Mouse (Mus musculus) cerebellum, adult 2 months (tissue): ENCODE results near the gene Ptx4.

ENCODE experiments used
- CTCF ChIP-seq: fragments of 200-500 bp; IDR thresholded peaks from 2 replicates; pipeline ENCODE4 v1.5.1; 2011; ENCODE audit warnings: low read depth, mild to moderate bottlenecking, control low read depth, low read length, moderate library complexity, borderline replicate concordance; ENCODE audit not compliant: insufficient read depth
- POLR2A ChIP-seq: fragments of 200-500 bp; IDR thresholded peaks from 2 replicates; pipeline ENCODE4 v1.6.1; 2011; ENCODE audit warnings: low read length, control low read depth, borderline replicate concordance; ENCODE audit not compliant: insufficient read depth

- TF ChIP-seq CTCF (no peak), POLR2A (no peak)
Observed at GRCm38 (mm10) chr17:25112423-25112810, 8.1 kb upstream of the Ptx4 start.
